Mouse (Mus musculus) lung, embryonic 14.5 days (tissue): ENCODE measurements around the gene Gdpgp1. TPM values are rescaled to one million over a fixed set of nuclear protein-coding genes. Genes with fewer than 3 reads are reported as not detected.
A peak's percentile ranks its signal among the peaks of the same experiment; 100 is the strongest.

ENCODE experiments used
- ATAC-seq: fragments of 200-750 bp; cut with Nextera tagmentation; 2 replicates; pipeline ENCODE4 v1.8.0; 2017; ENCODE audit warnings: mild to moderate bottlenecking, moderate TSS enrichment, moderate library complexity; ENCODE audit not compliant: insufficient read depth
- DNase-seq: peaks from one replicate; pipeline ENCODE4 v3.0.0-alpha.2; 2015
- H3K27ac ChIP-seq: fragments of 300-500 bp; sonication (generic); 2 replicates; pipeline ENCODE4 v1.5.1; 2014; ENCODE audit warnings: low read depth, mild to moderate bottlenecking, moderate library complexity
- H3K27me3 ChIP-seq: fragments of 300-500 bp; sonication (generic); 2 replicates; pipeline ENCODE4 v1.6.1; 2014; ENCODE audit warnings: low read length, control low read depth; ENCODE audit not compliant: insufficient read depth
- H3K36me3 ChIP-seq: fragments of 300-500 bp; sonication (generic); 2 replicates; pipeline ENCODE4 v1.6.1; 2014; ENCODE audit warnings: control low read depth; ENCODE audit not compliant: insufficient read depth
- H3K4me1 ChIP-seq: fragments of 300-500 bp; sonication (generic); 2 replicates; pipeline ENCODE4 v1.6.1; 2014; ENCODE audit warnings: antibody characterized with exemption, control low read depth; ENCODE audit not compliant: insufficient read depth
- H3K4me2 ChIP-seq: fragments of 300-500 bp; sonication (generic); 2 replicates; pipeline ENCODE4 v1.6.1; 2014; ENCODE audit warnings: mild to moderate bottlenecking
- H3K4me3 ChIP-seq: fragments of 300-500 bp; sonication (generic); 2 replicates; pipeline ENCODE4 v1.5.1; 2014; ENCODE audit warnings: low read depth, low read length
- H3K9ac ChIP-seq: fragments of 300-500 bp; sonication (generic); 2 replicates; pipeline ENCODE4 v1.6.1; 2014
- H3K9me3 ChIP-seq: fragments of 300-500 bp; sonication (generic); 2 replicates; pipeline ENCODE4 v1.6.1; 2016; ENCODE audit warnings: low read depth, low read length, control low read depth
- CTCF ChIP-seq: IDR thresholded peaks from 2 replicates; pipeline ENCODE4 v1.5.1; 2016; ENCODE audit warnings: antibody characterized with exemption, low read depth
- whole genome bisulfite sequencing: fragments of 180-500 bp; shearing (Covaris S2); extraction: QIAGEN DNeasy Blood & Tissue Kit; methylation state at CpG from one replicate; pipeline ENCODE4 v1.1.7; 2014; 5-methylcytosine and 5-hydroxymethylcytosine counted together
- polyA plus RNA-seq: library from polyadenylated mRNA; unstranded; fragments of >200 nt; fragmentation: Nextera tagmentation; extraction: Ambion mirVana; gene quantifications from 2 replicates; pipeline ENCODE4 v1.2.1, GENCODE M21; 2014

Gene Gdpgp1
- polyA plus RNA-seq, 1 experiment from 2014 or later = 4.0 TPM

GRCm38 (mm10) chr7:80195146-80195545, 37.5 kb upstream of the Gdpgp1 start:
- no peak overlapping the region for H3K4me3 ChIP-seq
- no peaks in the 10 kb centered on the region for H3K36me3 ChIP-seq
- WGBS = 90% methylated on average over 5 of the region's 5 CpGs
- TF ChIP-seq CTCF = no peak
- no peak for ATAC-seq
- no peak overlapping the region for H3K27ac ChIP-seq
- H3K9me3 ChIP-seq = no peaks in the 10 kb centered on the region
- H3K9ac ChIP-seq = no peak overlapping the region
- no peak overlapping the region for H3K4me2 ChIP-seq
- no peaks in the 10 kb centered on the region for H3K27me3 ChIP-seq
- DNase-seq = no peak
- H3K4me1 ChIP-seq = peaks cover 29% of the 10 kb centered on the region

DNA sequence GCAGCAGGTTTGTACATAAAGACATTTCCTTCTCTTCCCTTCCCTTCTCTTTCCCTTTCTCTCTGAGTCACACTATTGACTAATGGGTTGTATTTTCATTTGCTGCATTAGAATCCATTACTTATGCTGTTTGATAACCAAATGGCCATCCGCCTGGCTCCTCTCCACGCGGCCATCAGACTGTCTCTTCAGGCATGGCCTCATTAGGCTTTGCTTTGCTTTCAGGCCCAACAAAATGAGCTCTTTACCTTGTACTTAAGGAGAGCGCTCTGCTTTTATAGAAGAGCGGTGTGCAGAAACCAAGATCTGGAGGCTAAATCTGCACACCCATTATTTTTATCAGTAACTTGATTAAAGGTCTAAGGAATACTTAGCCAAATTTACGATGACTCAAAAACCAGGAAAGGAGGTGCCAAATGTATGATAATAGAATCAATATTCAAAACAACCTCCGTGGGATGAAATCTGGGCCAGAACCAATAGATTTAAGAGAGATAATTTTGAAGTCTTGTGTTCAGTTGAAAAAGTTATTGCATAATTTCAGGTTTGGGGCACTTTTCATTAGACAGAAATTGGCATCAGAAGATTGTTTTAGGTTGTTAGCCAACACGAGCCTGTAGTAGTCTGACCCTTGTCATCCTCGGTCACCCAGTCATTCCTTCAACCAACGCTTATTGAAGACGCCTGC, 36.9 kb upstream of the Gdpgp1 start:
- no peak for TF ChIP-seq CTCF
- no peaks in the 10 kb centered on the region for H3K9me3 ChIP-seq
- DNase-seq (no peak), ATAC-seq (no peak)
- WGBS = 78% methylated on average over 10 of the region's 11 CpGs
- H3K9ac ChIP-seq = no peak overlapping the region
- H3K4me2 ChIP-seq = no peak overlapping the region
- H3K27ac ChIP-seq = no peak overlapping the region
- H3K4me3 ChIP-seq = no peak overlapping the region
- H3K4me1 ChIP-seq = peaks cover 29% of the 10 kb centered on the region
- H3K27me3 ChIP-seq = no peaks in the 10 kb centered on the region
- H3K36me3 ChIP-seq = no peaks in the 10 kb centered on the region

- peak overlapping the region; percentile 93 for H3K27ac ChIP-seq
- peak overlapping the region; percentile 74; the same call in 1 of the 2 replicates for H3K9ac ChIP-seq
- H3K4me2 ChIP-seq = peak overlapping the region; percentile 95
These were observed 35.3 kb upstream of the Gdpgp1 start for GRCm38 (mm10) chr7:80197371-80197770.

GRCm38 (mm10) chr7:80197941-80198778, 34.5 kb upstream of the Gdpgp1 start:
- peaks cover 15% of the 10 kb centered on the region for H3K4me1 ChIP-seq
- no peaks in the 10 kb centered on the region for H3K27me3 ChIP-seq
- H3K27ac ChIP-seq = peak overlapping the region; percentile 93
- no peaks in the 10 kb centered on the region for H3K9me3 ChIP-seq
- H3K9ac ChIP-seq = peak overlapping the region; percentile 74
- DNase-seq (peak; percentile 93), ATAC-seq (peak; percentile 94)
- 0 out of 2 replicates have a peak, but pooled peaks cover 4% of the 10 kb centered on the region for H3K36me3 ChIP-seq
- H3K4me3 ChIP-seq = peak overlapping the region; percentile 68
- H3K4me2 ChIP-seq = peak overlapping the region; percentile 95
- no peak for TF ChIP-seq CTCF
- under 1% methylated on average over 68 of the region's 74 CpGs for WGBS

More at GRCm38 (mm10) chr7:80197371-80197770, 35.3 kb upstream of the Gdpgp1 start:
- Histone ChIP-seq H3K4me1 (peaks cover 21% of the 10 kb centered on the region), H3K36me3 (0 out of 2 replicates have a peak, but pooled peaks cover 4% of the 10 kb centered on the region), H3K9me3 (no peaks in the 10 kb centered on the region), H3K27me3 (no peaks in the 10 kb centered on the region), H3K4me3 (peak overlapping the region; percentile 68)
- ATAC-seq (no peak), DNase-seq (no peak)
- 21% methylated on average over 4 of the region's 4 CpGs for WGBS
- TF ChIP-seq CTCF = no peak

DNA sequence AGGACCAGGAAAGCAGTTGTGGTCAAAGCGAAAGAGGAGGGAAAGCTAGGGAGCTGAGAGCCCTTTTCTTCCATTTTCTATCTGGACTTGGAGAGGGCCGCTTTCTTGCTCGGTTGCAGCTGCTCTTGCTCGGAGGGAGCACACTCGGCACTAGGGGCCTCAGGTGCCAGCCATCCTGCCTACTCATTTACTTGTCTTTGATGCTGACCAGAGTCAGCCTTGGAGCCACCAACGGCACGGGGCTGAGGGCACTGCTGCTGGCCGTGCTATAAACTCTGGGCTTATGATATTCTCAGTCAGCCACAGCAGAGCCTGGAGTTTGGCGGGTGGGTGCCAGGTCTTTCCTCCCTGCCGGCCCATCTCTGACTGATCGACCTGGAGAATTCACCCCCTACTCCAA, 33.8 kb upstream of the Gdpgp1 start:
- Histone ChIP-seq H3K36me3 (0 out of 2 replicates have a peak, but pooled peaks cover 4% of the 10 kb centered on the region), H3K4me3 (peak overlapping the region; percentile 68), H3K9ac (peak overlapping the region; percentile 74), H3K4me2 (peak overlapping the region; percentile 95), H3K27ac (peak overlapping the region; percentile 93), H3K27me3 (no peaks in the 10 kb centered on the region), H3K9me3 (no peaks in the 10 kb centered on the region), H3K4me1 (peaks cover 15% of the 10 kb centered on the region)
- peak; percentile 2; the same call in 1 of the 2 replicates for ATAC-seq
- peak; percentile 30 for DNase-seq
- no peak for TF ChIP-seq CTCF
- under 1% methylated on average over 11 of the region's 11 CpGs for WGBS

GRCm38 (mm10) chr7:80199286-80199685, 33.4 kb upstream of the Gdpgp1 start:
- Histone ChIP-seq H3K9ac (peak overlapping the region; percentile 74), H3K9me3 (no peaks in the 10 kb centered on the region), H3K27ac (peak overlapping the region; percentile 93), H3K4me2 (peak overlapping the region; percentile 95), H3K27me3 (no peaks in the 10 kb centered on the region), H3K4me3 (peak overlapping the region; percentile 68), H3K4me1 (peaks cover 11% of the 10 kb centered on the region), H3K36me3 (0 out of 2 replicates have a peak, but pooled peaks cover 4% of the 10 kb centered on the region)
- ATAC-seq (no peak), DNase-seq (no peak)
- TF ChIP-seq CTCF = no peak
- WGBS = 24% methylated on average over 6 of the region's 6 CpGs
